Mouse (Mus musculus): Measurements from ENCODE around the gene Cacnb4.

GRCm38 (mm10) chr2:52442125-52442524, 234.5 kb downstream of the Cacnb4 start:
- TF ChIP-seq CTCF (conservative IDR thresholded peaks at IDR 0.05; ENCODE audit: low read length) (no peak), POU5F1 (IDR thresholded peaks at IDR 0.05; ENCODE audit: borderline replicate concordance, low read length) (no peak)
